Mouse (Mus musculus): Measurements from ENCODE around the gene 1700016D06Rik.

DNA sequence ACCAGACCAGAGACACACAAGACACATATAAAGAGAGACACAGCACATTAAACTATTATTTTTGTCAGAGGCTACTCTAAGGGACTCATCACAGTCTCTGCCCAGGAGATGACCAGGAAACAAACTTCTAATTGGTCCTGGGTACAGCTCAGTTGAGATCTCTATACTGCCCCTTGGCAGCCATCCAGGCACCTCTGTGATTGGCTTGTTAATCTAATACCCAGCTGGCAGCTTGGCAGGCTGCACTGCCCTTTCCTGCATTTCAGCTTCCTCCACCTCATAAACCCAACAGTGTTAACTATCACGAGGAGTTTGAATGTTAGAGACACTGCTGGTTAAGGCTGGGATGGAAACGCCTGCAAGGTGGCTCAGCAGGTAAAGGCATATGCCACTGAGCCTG lies 57.7 kb downstream of the 1700016D06Rik start:
- TF ChIP-seq HCFC1 (IDR thresholded peaks at IDR 0.05; ENCODE audit: low read depth, low read length) (no peak), EP300 (IDR thresholded peaks at IDR 0.05; ENCODE audit: low read length) (no peak), CTCF (conservative IDR thresholded peaks at IDR 0.05 in 1 of 2, IDR thresholded peaks at IDR 0.05 in 1 of 2; ENCODE audit: low read depth in 2 of 2, low read length in 2 of 2) (no peak), KAT2A (IDR thresholded peaks at IDR 0.05; ENCODE audit: insufficient replicate concordance, low read length) (no peak), USF1 (IDR thresholded peaks at IDR 0.05; ENCODE audit: low read depth, low read length) (no peak), RCOR1 (conservative IDR thresholded peaks at IDR 0.05; ENCODE audit: low read depth, low read length) (no peak), TCF12 (IDR thresholded peaks at IDR 0.05; ENCODE audit: low read depth, low read length) (no peak), ZC3H11A (IDR thresholded peaks at IDR 0.05; ENCODE audit: low read depth, low read length) (no peak), MAX (IDR thresholded peaks at IDR 0.05; ENCODE audit: low read length) (no peak)
